Mouse (Mus musculus): ENCODE measurements around the gene Olfr199.
"Not testable (repeated sequence)": the region's sequence is repeated elsewhere in the genome, so short reads cannot be mapped to it uniquely, and the experiment has no call there.

DNA sequence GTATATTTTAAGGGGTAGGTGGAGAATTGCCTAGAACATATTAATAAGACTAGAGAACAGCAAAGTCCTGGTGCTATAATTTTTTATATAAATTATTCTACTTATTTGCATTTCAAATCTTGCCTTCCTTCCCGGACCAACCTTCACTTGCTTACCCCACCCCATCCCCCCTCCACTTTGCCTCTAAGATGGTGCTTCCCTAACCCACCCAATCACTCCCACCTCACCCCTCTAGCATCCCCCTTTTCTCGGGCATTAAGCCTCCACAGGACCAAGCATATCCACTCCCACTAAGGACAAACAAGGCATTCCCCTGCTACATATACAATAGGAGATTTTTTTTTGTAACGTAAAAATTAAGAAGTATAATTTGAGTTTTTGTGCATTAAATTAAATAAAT is 1.7 kb downstream of the Olfr199 start:
- not testable (repeated sequence) for TF ChIP-seq CTCF (IDR thresholded peaks at IDR 0.05; ENCODE audit: control insufficient read depth, insufficient read depth, low read length); POLR2A (IDR thresholded peaks at IDR 0.05; ENCODE audit: borderline replicate concordance, control insufficient read depth, low read depth, low read length)

All from bone marrow, adult 2 months (tissue).